Mouse (Mus musculus): ENCODE measurements around the gene Fam241a.
A peak's percentile ranks its signal among the peaks of the same experiment; 100 is the strongest.

Fam241a gene

GRCm38 (mm10) chr3:127875059-127875458 lies 21.1 kb downstream of the Fam241a start:
- no peak for DNase-seq

GRCm38 (mm10) chr3:127874254-127874883 lies 21.8 kb downstream of the Fam241a start:
- DNase-seq, result no peak

GRCm38 (mm10) chr3:127871575-127871974 lies 24.5 kb downstream of the Fam241a start:
- no peak for DNase-seq

- DNase-seq, result no peak
Measured at GRCm38 (mm10) chr3:127868880-127869279, 27.2 kb downstream of the Fam241a start.

GRCm38 (mm10) chr3:127868046-127868758 lies 27.9 kb downstream of the Fam241a start:
- no peak for DNase-seq

- no peak for DNase-seq
Measured at GRCm38 (mm10) chr3:127864242-127864641, 31.9 kb downstream of the Fam241a start.

- DNase-seq, result no peak
Measured at GRCm38 (mm10) chr3:127863571-127863970, 32.6 kb downstream of the Fam241a start.

- no peak for DNase-seq
Measured at GRCm38 (mm10) chr3:127862479-127862878, 33.6 kb downstream of the Fam241a start.

- no peak for DNase-seq
Measured at GRCm38 (mm10) chr3:127861340-127861739, 34.8 kb downstream of the Fam241a start.

- DNase-seq, result peak; percentile 70 to 77
Measured at GRCm38 (mm10) chr3:127853431-127854206, 42.5 kb downstream of the Fam241a start.

GRCm38 (mm10) chr3:127852722-127853121 lies 43.4 kb downstream of the Fam241a start:
- DNase-seq, result no peak

GRCm38 (mm10) chr3:127850776-127851646 lies 45.1 kb downstream of the Fam241a start:
- no peak for DNase-seq

- DNase-seq, result no peak
Measured at GRCm38 (mm10) chr3:127849922-127850321, 46.2 kb downstream of the Fam241a start.

GRCm38 (mm10) chr3:127848088-127848808 lies 47.9 kb downstream of the Fam241a start:
- DNase-seq, result no peak

- DNase-seq, result no peak
Measured at GRCm38 (mm10) chr3:127843941-127844327, 52.2 kb downstream of the Fam241a start.

- DNase-seq, result no peak
Measured at GRCm38 (mm10) chr3:127843324-127843940, 52.7 kb downstream of the Fam241a start.

GRCm38 (mm10) chr3:127841926-127842325 lies 54.2 kb downstream of the Fam241a start:
- DNase-seq, result no peak

GRCm38 (mm10) chr3:127837972-127838644 lies 58.0 kb downstream of the Fam241a start:
- DNase-seq, result peak in 1 of 2 experiments; percentile 11

- peak; percentile 95 to 99 for DNase-seq
Measured at GRCm38 (mm10) chr3:127837154-127837865, 58.8 kb downstream of the Fam241a start, which contains the start of gene Ap1ar. Gene Ap1ar (minus strand): TSS chr3:127837523.

GRCm38 (mm10) chr3:127836798-127837153 lies 59.3 kb downstream of the Fam241a start:
- no peak for DNase-seq
